Mouse (Mus musculus): ENCODE data around the gene Acin1. TPM values are rescaled to one million over a fixed set of nuclear protein-coding genes. Genes with fewer than 3 reads are reported as not detected.
A peak's percentile ranks its signal among the peaks of the same experiment; 100 is the strongest.

Gene Acin1
- polyA plus RNA-seq, 1 experiment from 2014 or later: 128 TPM

DNA sequence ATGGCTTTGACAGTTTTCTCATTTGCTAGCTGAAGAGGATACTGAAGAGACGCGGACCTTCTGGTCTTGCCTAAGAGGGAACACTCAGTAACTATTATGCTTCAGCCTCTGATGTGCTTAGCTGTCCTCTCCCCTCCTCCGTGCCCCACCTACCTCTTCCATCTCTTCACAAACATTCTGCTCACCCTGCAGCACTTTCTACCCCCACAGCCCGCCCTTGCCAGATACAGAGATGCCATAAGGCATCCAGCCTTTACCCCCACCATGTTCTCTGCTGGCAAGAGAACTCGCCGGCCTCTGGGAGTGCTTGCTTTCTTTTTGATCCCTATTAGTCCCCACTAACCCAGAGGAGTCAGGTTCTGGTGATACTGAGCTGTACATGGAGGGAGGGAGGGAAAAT, 76.1 kb downstream of the Acin1 start:
- H3K27ac ChIP-seq (replicated peaks): no peak overlapping the region
- no peak for DNase-seq (ENCODE audit: low spot score)
- H3K9me3 ChIP-seq (replicated peaks): no peaks in the 10 kb centered on the region
- WGBS: 76% methylated on average over 6 of the region's 6 CpGs
- H3K4me1 ChIP-seq: peaks cover 12% of the 10 kb centered on the region
- H3K27me3 ChIP-seq (ENCODE audit: low read depth, poor library complexity, severe bottlenecking): no peaks in the 10 kb centered on the region
- no peak overlapping the region for H3K4me3 ChIP-seq
- H3K36me3 ChIP-seq: peaks cover 51% of the 10 kb centered on the region

DNA sequence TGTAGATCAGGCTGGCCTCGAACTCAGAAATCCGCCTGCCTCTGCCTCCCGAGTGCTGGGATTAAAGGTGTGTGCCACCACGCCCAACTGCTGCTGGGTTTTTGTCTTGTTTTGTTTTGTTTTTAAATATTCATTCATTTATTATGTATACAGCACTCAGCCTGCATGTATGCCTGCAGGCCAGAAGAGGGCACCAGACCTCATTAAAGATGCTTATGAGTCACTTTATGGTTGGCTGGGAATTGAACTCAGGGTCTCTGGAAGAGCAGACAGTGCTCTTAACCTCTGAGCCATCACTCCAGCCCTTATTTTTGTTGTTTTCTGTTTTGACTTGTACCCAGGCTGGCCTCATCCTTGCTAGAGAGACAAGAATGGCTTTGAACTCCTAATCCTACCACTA, 76.8 kb downstream of the Acin1 start:
- Histone ChIP-seq H3K4me3 (no peak overlapping the region), H3K27ac (replicated peaks) (no peak overlapping the region), H3K27me3 (ENCODE audit: low read depth, poor library complexity, severe bottlenecking) (no peaks in the 10 kb centered on the region), H3K9me3 (replicated peaks) (no peaks in the 10 kb centered on the region), H3K36me3 (peaks cover 44% of the 10 kb centered on the region), H3K4me1 (peaks cover 18% of the 10 kb centered on the region)
- DNase-seq (ENCODE audit: low spot score): no peak
- WGBS: 79% methylated on average over 4 of the region's 4 CpGs

DNA sequence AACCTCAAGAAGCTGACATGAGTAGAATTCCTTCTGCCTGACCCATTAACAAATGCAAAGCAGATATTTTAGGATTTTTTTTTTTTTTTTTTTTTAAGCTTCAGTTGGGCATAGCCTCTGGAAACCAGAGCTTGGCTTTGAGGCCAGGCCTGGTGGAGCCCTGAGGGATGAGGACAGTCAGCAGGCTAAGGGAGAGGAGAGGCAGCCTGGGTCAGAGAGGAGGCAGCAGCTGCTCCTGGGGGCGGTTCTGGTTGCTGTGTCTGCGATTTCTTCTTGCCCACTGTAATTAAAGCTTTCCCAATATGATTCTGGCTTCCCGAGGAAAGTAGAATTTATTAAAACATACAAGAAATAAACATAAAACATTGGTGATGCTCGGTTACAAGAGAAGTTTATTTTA, 77.5 kb downstream of the Acin1 start:
- no peak overlapping the region for H3K27ac ChIP-seq (replicated peaks)
- peaks cover 37% of the 10 kb centered on the region for H3K36me3 ChIP-seq
- DNase-seq (ENCODE audit: low spot score): no peak
- H3K4me1 ChIP-seq: peaks cover 26% of the 10 kb centered on the region
- H3K4me3 ChIP-seq: no peak overlapping the region
- H3K27me3 ChIP-seq (ENCODE audit: low read depth, poor library complexity, severe bottlenecking): no peaks in the 10 kb centered on the region
- no peaks in the 10 kb centered on the region for H3K9me3 ChIP-seq (replicated peaks)
- WGBS: 81% methylated on average over 4 of the region's 4 CpGs

DNA sequence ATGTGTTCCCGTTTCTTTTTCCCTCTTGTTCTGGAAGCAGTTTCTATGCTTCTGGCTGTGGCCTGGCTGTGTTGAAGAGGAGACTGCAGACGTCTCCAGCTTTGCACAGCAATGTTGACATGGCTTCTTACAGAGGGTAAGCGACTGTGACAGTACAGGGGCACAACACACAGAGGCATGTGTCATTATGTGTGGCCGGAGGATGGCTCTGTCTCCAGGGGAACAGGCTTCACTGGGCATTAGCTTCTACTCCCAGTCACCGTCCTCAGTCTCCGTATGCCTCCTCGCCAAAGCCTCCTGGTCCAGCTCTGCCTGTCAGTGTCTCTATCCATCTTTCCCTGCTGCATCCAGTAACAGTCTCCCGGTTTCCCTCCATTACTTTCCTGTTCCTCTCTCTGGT, 79.5 kb downstream of the Acin1 start:
- H3K9me3 ChIP-seq (replicated peaks): no peaks in the 10 kb centered on the region
- whole genome bisulfite sequencing: 55% methylated on average over 8 of the region's 8 CpGs
- no peak overlapping the region for H3K27ac ChIP-seq (replicated peaks)
- no peaks in the 10 kb centered on the region for H3K27me3 ChIP-seq (ENCODE audit: low read depth, poor library complexity, severe bottlenecking)
- peaks cover 19% of the 10 kb centered on the region for H3K36me3 ChIP-seq
- H3K4me1 ChIP-seq: peaks cover 44% of the 10 kb centered on the region
- DNase-seq (ENCODE audit: low spot score): no peak
- no peak overlapping the region; the same call in 1 of the 2 replicates for H3K4me3 ChIP-seq

DNA sequence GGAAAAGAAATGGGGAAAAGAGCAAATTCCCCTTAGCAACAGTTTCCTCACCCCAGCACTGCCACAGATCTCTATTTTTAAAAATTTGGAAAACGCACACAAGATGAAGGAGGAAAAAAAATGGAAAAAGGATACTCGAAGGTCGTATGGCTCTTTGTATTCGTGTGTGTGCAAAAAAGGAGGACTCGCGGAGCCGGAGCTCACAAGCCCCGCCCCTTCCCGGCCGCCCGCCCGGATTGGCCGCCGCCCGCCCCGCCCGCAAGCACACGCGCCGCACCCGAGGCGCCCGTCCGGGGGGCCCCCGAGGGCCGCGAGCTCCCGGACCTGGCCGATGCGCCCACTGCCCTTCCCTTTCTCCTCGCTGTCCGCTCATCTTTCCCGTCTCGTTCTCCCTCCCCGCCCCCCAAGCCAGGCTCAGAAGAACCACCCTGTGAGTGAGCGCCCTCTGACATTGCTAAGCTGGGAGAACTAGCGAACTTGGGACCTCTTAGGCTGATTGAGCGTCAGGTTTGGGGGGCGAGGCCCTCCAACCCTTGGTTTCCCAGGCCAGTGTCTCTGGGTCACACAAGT, 80.9 kb downstream of the Acin1 start, which contains the start of gene 4931414P19Rik:
TSS of gene 4931414P19Rik (minus strand) at position 242 of the 570 bp plus-strand sequence.
- DNase-seq (ENCODE audit: low spot score): peak; percentile 83
- Histone ChIP-seq H3K9me3 (replicated peaks) (no peaks in the 10 kb centered on the region), H3K27me3 (ENCODE audit: low read depth, poor library complexity, severe bottlenecking) (no peaks in the 10 kb centered on the region), H3K27ac (replicated peaks) (peak within 1 kb of the TSS; percentile 88), H3K4me1 (peaks cover 46% of the 10 kb centered on the region), H3K36me3 (peaks cover 7% of the 10 kb centered on the region; the same call in 1 of the 2 replicates), H3K4me3 (peak within 1 kb of the TSS; percentile 61)
- WGBS: under 1% methylated on average over 39 of the region's 39 CpGs

DNA sequence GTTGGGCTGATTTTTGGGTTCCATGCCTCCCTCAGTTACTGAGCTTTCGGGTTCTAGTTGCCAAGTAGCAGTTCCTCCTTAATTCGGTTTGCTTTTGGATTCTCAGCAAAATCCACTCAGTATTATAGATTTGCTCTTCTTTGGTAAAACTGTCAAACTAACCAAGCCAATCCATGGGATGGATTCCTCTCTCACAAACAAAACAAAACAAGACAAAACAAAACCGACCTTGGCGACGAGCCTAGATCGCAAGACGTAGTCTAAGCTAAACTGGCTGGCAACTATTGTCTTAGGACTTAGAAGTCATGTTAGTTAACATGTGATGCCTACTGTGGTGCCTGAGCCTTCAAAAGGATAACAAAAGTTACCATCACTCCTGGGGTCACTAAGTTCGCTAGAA, 83.0 kb downstream of the Acin1 start:
- Histone ChIP-seq H3K4me1 (peaks cover 46% of the 10 kb centered on the region), H3K36me3 (peaks cover 9% of the 10 kb centered on the region), H3K27ac (replicated peaks) (peak overlapping the region; percentile 96), H3K27me3 (ENCODE audit: low read depth, poor library complexity, severe bottlenecking) (no peaks in the 10 kb centered on the region), H3K4me3 (peak overlapping the region; percentile 67), H3K9me3 (replicated peaks) (no peaks in the 10 kb centered on the region)
- WGBS: 87% methylated on average over 8 of the region's 8 CpGs
- no peak for DNase-seq (ENCODE audit: low spot score)

GRCm38 (mm10) chr14:54603038-54603654, 83.6 kb downstream of the Acin1 start:
- peak overlapping the region; percentile 67 for H3K4me3 ChIP-seq
- peaks cover 46% of the 10 kb centered on the region for H3K4me1 ChIP-seq
- H3K36me3 ChIP-seq: peaks cover 12% of the 10 kb centered on the region
- under 1% methylated on average over 46 of the region's 46 CpGs for WGBS
- peak overlapping the region; percentile 96 for H3K27ac ChIP-seq (replicated peaks)
- DNase-seq (ENCODE audit: low spot score): peak; percentile 97
- no peaks in the 10 kb centered on the region for H3K9me3 ChIP-seq (replicated peaks)
- H3K27me3 ChIP-seq (ENCODE audit: low read depth, poor library complexity, severe bottlenecking): no peaks in the 10 kb centered on the region

- Histone ChIP-seq H3K4me1 (peaks cover 46% of the 10 kb centered on the region), H3K36me3 (peaks cover 12% of the 10 kb centered on the region), H3K9me3 (replicated peaks) (no peaks in the 10 kb centered on the region), H3K27me3 (ENCODE audit: low read depth, poor library complexity, severe bottlenecking) (no peaks in the 10 kb centered on the region), H3K4me3 (peak overlapping the region; percentile 67), H3K27ac (replicated peaks) (peak overlapping the region; percentile 96)
- DNase-seq (ENCODE audit: low spot score): no peak
- WGBS: 49% methylated on average over 4 of the region's 4 CpGs
Observed at GRCm38 (mm10) chr14:54602613-54603012, 84.1 kb downstream of the Acin1 start.

GRCm38 (mm10) chr14:54601601-54602000, 85.1 kb downstream of the Acin1 start:
- H3K9me3 ChIP-seq (replicated peaks): no peaks in the 10 kb centered on the region
- no peak for DNase-seq (ENCODE audit: low spot score)
- H3K36me3 ChIP-seq: peaks cover 17% of the 10 kb centered on the region
- H3K4me3 ChIP-seq: no peak overlapping the region
- WGBS: 81% methylated on average over 2 of the region's 2 CpGs
- no peak overlapping the region for H3K27ac ChIP-seq (replicated peaks)
- peaks cover 41% of the 10 kb centered on the region for H3K4me1 ChIP-seq
- no peaks in the 10 kb centered on the region for H3K27me3 ChIP-seq (ENCODE audit: low read depth, poor library complexity, severe bottlenecking)

- Histone ChIP-seq H3K4me1 (peaks cover 8% of the 10 kb centered on the region; the same call in 1 of the 2 replicates), H3K27ac (replicated peaks) (no peak overlapping the region), H3K9me3 (replicated peaks) (0 out of 2 replicates have a peak, but pooled peaks cover 3% of the 10 kb centered on the region), H3K4me3 (no peak overlapping the region), H3K27me3 (ENCODE audit: low read depth, poor library complexity, severe bottlenecking) (no peaks in the 10 kb centered on the region), H3K36me3 (peaks cover 42% of the 10 kb centered on the region)
- 78% methylated on average over 7 of the region's 7 CpGs for WGBS
- DNase-seq (ENCODE audit: low spot score): no peak
Observed at GRCm38 (mm10) chr14:54597084-54597483, 89.6 kb downstream of the Acin1 start.

DNA sequence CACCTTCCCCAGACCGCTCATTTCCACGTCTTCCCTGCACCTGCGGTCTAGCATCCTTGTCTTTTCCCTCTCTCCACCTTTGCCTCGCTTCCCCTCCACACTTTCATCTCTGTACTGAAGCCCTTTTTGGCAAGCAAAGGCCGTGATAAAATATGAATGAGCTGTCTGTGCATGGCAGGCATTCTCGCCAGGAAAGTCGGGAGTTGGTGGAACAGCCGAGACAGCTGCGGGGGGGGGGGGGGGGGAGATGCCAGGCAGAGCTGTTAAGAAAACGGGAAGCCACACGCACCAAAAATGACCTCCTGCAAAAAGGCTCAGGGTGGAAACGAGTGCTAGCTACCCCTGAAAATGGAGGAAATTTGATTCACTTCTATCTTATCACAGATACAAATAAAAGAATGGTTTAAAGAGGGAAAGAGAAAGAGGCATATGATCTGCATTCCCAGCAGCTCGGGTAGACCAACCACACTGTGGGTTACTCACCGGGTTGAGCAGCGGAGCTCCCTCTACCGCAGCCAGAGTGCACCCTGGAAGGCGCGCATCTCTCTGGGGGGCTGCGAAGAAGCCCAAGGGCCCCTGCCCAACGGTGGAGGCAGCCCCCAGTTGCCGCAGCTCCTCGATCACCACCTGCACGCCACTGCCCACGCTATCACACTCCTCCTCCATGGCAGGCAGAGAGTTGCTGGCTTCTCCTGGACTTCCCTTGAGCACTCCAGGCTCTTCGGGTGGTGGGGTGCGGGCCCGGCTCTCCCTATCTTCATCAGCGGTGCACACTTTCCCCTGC, 91.9 kb downstream of the Acin1 start:
- Histone ChIP-seq H3K9me3 (replicated peaks) (0 out of 2 replicates have a peak, but pooled peaks cover 3% of the 10 kb centered on the region), H3K27ac (replicated peaks) (no peak overlapping the region), H3K4me3 (no peak overlapping the region), H3K4me1 (peaks cover 7% of the 10 kb centered on the region; the same call in 1 of the 2 replicates), H3K27me3 (ENCODE audit: low read depth, poor library complexity, severe bottlenecking) (no peaks in the 10 kb centered on the region), H3K36me3 (peaks cover 56% of the 10 kb centered on the region)
- WGBS: 69% methylated on average over 28 of the region's 28 CpGs
- DNase-seq (ENCODE audit: low spot score): no peak

- WGBS: 92% methylated on average over 3 of the region's 3 CpGs
- H3K36me3 ChIP-seq: peaks cover 51% of the 10 kb centered on the region
- H3K9me3 ChIP-seq (replicated peaks): 0 out of 2 replicates have a peak, but pooled peaks cover 3% of the 10 kb centered on the region
- no peak overlapping the region for H3K4me3 ChIP-seq
- no peak for DNase-seq (ENCODE audit: low spot score)
- H3K27me3 ChIP-seq (ENCODE audit: low read depth, poor library complexity, severe bottlenecking): no peaks in the 10 kb centered on the region
- H3K27ac ChIP-seq (replicated peaks): no peak overlapping the region
- H3K4me1 ChIP-seq: peaks cover 7% of the 10 kb centered on the region; the same call in 1 of the 2 replicates
Observed at GRCm38 (mm10) chr14:54594055-54594454, 92.7 kb downstream of the Acin1 start.
